ENCODE assay signal across 26 mouse cellular contexts in the genomic region with DNA sequence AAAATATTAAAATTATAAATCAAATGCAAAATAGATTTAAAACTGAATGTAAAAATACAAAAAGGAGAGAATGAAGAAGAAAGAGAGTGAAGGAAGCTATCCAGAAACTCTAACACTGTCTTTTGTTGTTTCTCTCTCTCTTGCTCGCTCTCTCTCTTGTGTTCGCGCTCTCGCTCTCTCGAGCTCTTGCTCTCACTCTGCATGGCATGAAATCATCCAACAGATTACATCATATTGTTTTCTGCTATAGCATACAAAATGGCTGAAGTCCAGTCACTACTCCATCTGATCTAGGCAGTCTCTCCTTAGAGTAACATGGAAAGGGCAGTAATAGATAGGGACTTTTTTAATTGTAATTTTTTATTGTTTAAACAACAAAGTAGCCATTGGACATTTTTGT.
"Had no signal": no experiment of that assay in that cellular context is flagged by ENCODE, and none has a peak within 500 bp of the region (broad histone marks: within the 10 kb centered on the region; RNA-seq: fewer than 3 reads in every experiment).

No protein-coding gene starts in this region.

- H3K4me3 ChIP-seq: embryonic facial prominence, embryonic 10.5 days; embryonic facial prominence, embryonic 12.5 days; embryonic facial prominence, embryonic 13.5 days; embryonic facial prominence, embryonic 15.5 days; erythroblast, embryonic 14.5 days; forebrain, embryonic 10.5 days; forebrain, embryonic 12.5 days; forebrain, embryonic 13.5 days; gastrocnemius, adult 2 months; heart, adult 2 months; heart, embryonic 10.5 days had no signal

- DNase-seq: cerebellum, adult 8-10 months; cerebellum, adult 9-10 months; cerebellum, adult 9-11 months; cerebellum, postnatal 10 days; cerebellum, postnatal 14 days; cerebellum, postnatal 25 days; cerebellum, postnatal 36 days; embryo, embryonic 11 days; gastrocnemius, adult 2 months; gastrocnemius, postnatal 10 days; gastrocnemius, postnatal 14 days; gastrocnemius, postnatal 25 days; gastrocnemius, postnatal 36 days; heart, adult 11 months; heart, adult 18-20 months; heart, adult 2 months had no signal

- H3K4me2 ChIP-seq: embryonic facial prominence, embryonic 12.5 days; embryonic facial prominence, embryonic 13.5 days; embryonic facial prominence, embryonic 15.5 days; forebrain, embryonic 12.5 days; forebrain, embryonic 13.5 days; heart, embryonic 11.5 days had no signal

- H3K27ac ChIP-seq: embryonic facial prominence, embryonic 10.5 days; embryonic facial prominence, embryonic 12.5 days; embryonic facial prominence, embryonic 13.5 days; embryonic facial prominence, embryonic 15.5 days; forebrain, embryonic 12.5 days; gastrocnemius, adult 2 months; heart, adult 2 months; heart, embryonic 10.5 days had no signal

- H3K9ac ChIP-seq: embryonic facial prominence, embryonic 12.5 days; embryonic facial prominence, embryonic 13.5 days; embryonic facial prominence, embryonic 15.5 days; forebrain, embryonic 12.5 days; forebrain, embryonic 13.5 days had no signal

- H3K9me3 ChIP-seq: embryonic facial prominence, embryonic 10.5 days; embryonic facial prominence, embryonic 12.5 days; embryonic facial prominence, embryonic 13.5 days; embryonic facial prominence, embryonic 15.5 days; forebrain, embryonic 10.5 days; forebrain, embryonic 12.5 days; forebrain, embryonic 13.5 days; heart, embryonic 10.5 days had no signal

- H3K27me3 ChIP-seq: embryonic facial prominence, embryonic 12.5 days; embryonic facial prominence, embryonic 13.5 days; embryonic facial prominence, embryonic 15.5 days; forebrain, embryonic 12.5 days; forebrain, embryonic 13.5 days had no signal

- H3K36me3 ChIP-seq: embryonic facial prominence, embryonic 10.5 days; embryonic facial prominence, embryonic 12.5 days; embryonic facial prominence, embryonic 13.5 days; embryonic facial prominence, embryonic 15.5 days; forebrain, embryonic 10.5 days; forebrain, embryonic 12.5 days; heart, embryonic 10.5 days had no signal

- ATAC-seq: forebrain, embryonic 13.5 days had no signal

- H3K4me1 ChIP-seq: embryonic facial prominence, embryonic 10.5 days; embryonic facial prominence, embryonic 12.5 days; embryonic facial prominence, embryonic 15.5 days; heart, embryonic 10.5 days had no signal
